Mouse (Mus musculus) forebrain, embryonic 10.5 days (tissue): ENCODE data around the gene Man2a2. TPM values are rescaled to one million over a fixed set of nuclear protein-coding genes. Genes with fewer than 3 reads are reported as not detected.

Experiments used
- DNase-seq: peaks from one replicate; pipeline ENCODE4 v3.0.0-alpha.2; 2017; ENCODE audit warnings: low spot score; ENCODE audit errors: extremely low spot score
- H3K27ac ChIP-seq: fragments of 300-500 bp; sonication (generic); 2 replicates; pipeline ENCODE4 v1.5.1; 2016; ENCODE audit warnings: mild to moderate bottlenecking
- H3K27me3 ChIP-seq: fragments of 300-500 bp; sonication (generic); 2 replicates; pipeline ENCODE4 v1.6.1; 2016; ENCODE audit warnings: mild to moderate bottlenecking; ENCODE audit not compliant: poor library complexity, severe bottlenecking
- H3K36me3 ChIP-seq: fragments of 300-500 bp; sonication (generic); replicated peaks from 2 replicates; pipeline ENCODE4 v1.6.1; 2016; ENCODE audit warnings: mild to moderate bottlenecking, moderate library complexity
- H3K4me1 ChIP-seq: fragments of 300-500 bp; sonication (generic); 2 replicates; pipeline ENCODE4 v1.6.1; 2016
- H3K4me3 ChIP-seq: fragments of 300-500 bp; sonication (generic); 2 replicates; pipeline ENCODE4 v1.5.1; 2016; ENCODE audit warnings: mild to moderate bottlenecking, moderate library complexity
- H3K9me3 ChIP-seq: fragments of 300-500 bp; sonication (generic); 2 replicates; pipeline ENCODE4 v1.6.1; 2016; ENCODE audit warnings: mild to moderate bottlenecking, moderate library complexity
- WGBS: fragments of 180-500 bp; shearing (Covaris S2); methylation state at CpG from one replicate; pipeline ENCODE4 v1.1.7; 2016; 5-methylcytosine and 5-hydroxymethylcytosine counted together
- polyA plus RNA-seq: library from polyadenylated mRNA; unstranded; fragments of >200 nt; fragmentation: Nextera tagmentation; extraction: Ambion mirVana; gene quantifications from 2 replicates; pipeline ENCODE4 v1.2.1, GENCODE M21; 2016

Man2a2 gene
- polyA plus RNA-seq, 1 experiment from 2014 or later, result 17.8 TPM

GRCm38 (mm10) chr7:80374280-80374679 is 3.1 kb upstream of the Man2a2 start:
- H3K27ac ChIP-seq, result no peak overlapping the region
- 0 out of 2 replicates have a peak, but pooled peaks cover 5% of the 10 kb centered on the region for H3K36me3 ChIP-seq
- no peaks in the 10 kb centered on the region for H3K9me3 ChIP-seq
- H3K27me3 ChIP-seq, result no peaks in the 10 kb centered on the region
- peaks cover 23% of the 10 kb centered on the region for H3K4me1 ChIP-seq
- WGBS, result 68% methylated on average over 3 of the region's 3 CpGs
- H3K4me3 ChIP-seq, result no peak overlapping the region
- DNase-seq, result no peak

- Histone ChIP-seq H3K27me3 (no peaks in the 10 kb centered on the region), H3K9me3 (no peaks in the 10 kb centered on the region), H3K4me1 (peaks cover 27% of the 10 kb centered on the region), H3K4me3 (no peak overlapping the region), H3K36me3 (peaks cover 6% of the 10 kb centered on the region; the same call in 1 of the 2 replicates), H3K27ac (no peak overlapping the region)
- 91% methylated on average over 12 of the region's 12 CpGs for WGBS
- no peak for DNase-seq
These were observed 2.7 kb upstream of the Man2a2 start for GRCm38 (mm10) chr7:80373850-80374249.

- no peak for DNase-seq
- Histone ChIP-seq H3K36me3 (peaks cover 7% of the 10 kb centered on the region), H3K9me3 (no peaks in the 10 kb centered on the region), H3K27me3 (no peaks in the 10 kb centered on the region), H3K4me3 (no peak overlapping the region), H3K27ac (no peak overlapping the region), H3K4me1 (peaks cover 27% of the 10 kb centered on the region)
- 79% methylated on average over 4 of the region's 4 CpGs for WGBS
These were observed 2.2 kb upstream of the Man2a2 start for GRCm38 (mm10) chr7:80373352-80373751.

- Histone ChIP-seq H3K27ac (no peak overlapping the region), H3K36me3 (peaks cover 13% of the 10 kb centered on the region), H3K4me3 (no peak overlapping the region), H3K9me3 (no peaks in the 10 kb centered on the region), H3K27me3 (no peaks in the 10 kb centered on the region), H3K4me1 (peaks cover 27% of the 10 kb centered on the region)
- DNase-seq, result no peak
- 58% methylated on average over 2 of the region's 2 CpGs for WGBS
These were observed 1.5 kb upstream of the Man2a2 start for GRCm38 (mm10) chr7:80372667-80373066.

GRCm38 (mm10) chr7:80372166-80372565 is 991 bp upstream of the Man2a2 start:
- H3K27ac ChIP-seq, result no peak overlapping the region
- whole genome bisulfite sequencing, result 83% methylated on average over 3 of the region's 3 CpGs
- no peaks in the 10 kb centered on the region for H3K27me3 ChIP-seq
- H3K36me3 ChIP-seq, result peaks cover 18% of the 10 kb centered on the region
- H3K9me3 ChIP-seq, result no peaks in the 10 kb centered on the region
- H3K4me1 ChIP-seq, result peaks cover 27% of the 10 kb centered on the region
- no peak for DNase-seq
- H3K4me3 ChIP-seq, result no peak overlapping the region

- under 1% methylated on average over 31 of the region's 31 CpGs for WGBS
- peaks cover 27% of the 10 kb centered on the region for H3K4me1 ChIP-seq
- peak; percentile 65 for DNase-seq
- H3K27ac ChIP-seq, result peak overlapping the region; percentile 94
- peak overlapping the region; percentile 97 for H3K4me3 ChIP-seq
- peaks cover 33% of the 10 kb centered on the region for H3K36me3 ChIP-seq
- H3K9me3 ChIP-seq, result no peaks in the 10 kb centered on the region
- H3K27me3 ChIP-seq, result no peaks in the 10 kb centered on the region
These were observed 530 bp downstream of the Man2a2 start for GRCm38 (mm10) chr7:80370649-80371040.

- Histone ChIP-seq H3K4me1 (peaks cover 27% of the 10 kb centered on the region), H3K9me3 (no peaks in the 10 kb centered on the region), H3K27me3 (no peaks in the 10 kb centered on the region), H3K4me3 (peak overlapping the region; percentile 97), H3K36me3 (peaks cover 38% of the 10 kb centered on the region), H3K27ac (peak overlapping the region; percentile 94; the same call in 1 of the 2 replicates)
- 58% methylated on average over 4 of the region's 4 CpGs for WGBS
- DNase-seq, result no peak
These were observed 1.2 kb downstream of the Man2a2 start for GRCm38 (mm10) chr7:80369967-80370431.

- Histone ChIP-seq H3K27me3 (no peaks in the 10 kb centered on the region), H3K27ac (no peak overlapping the region), H3K4me3 (peak overlapping the region; percentile 97), H3K9me3 (no peaks in the 10 kb centered on the region), H3K36me3 (peaks cover 43% of the 10 kb centered on the region), H3K4me1 (peaks cover 27% of the 10 kb centered on the region)
- 76% methylated on average over 5 of the region's 5 CpGs for whole genome bisulfite sequencing
- DNase-seq, result no peak
These were observed 1.7 kb downstream of the Man2a2 start for GRCm38 (mm10) chr7:80369461-80369860.

- no peak overlapping the region; the same call in 1 of the 2 replicates for H3K4me3 ChIP-seq
- H3K27me3 ChIP-seq, result no peaks in the 10 kb centered on the region
- peaks cover 49% of the 10 kb centered on the region for H3K36me3 ChIP-seq
- 91% methylated on average over 20 of the region's 20 CpGs for WGBS
- H3K27ac ChIP-seq, result no peak overlapping the region
- no peak for DNase-seq
- H3K9me3 ChIP-seq, result no peaks in the 10 kb centered on the region
- peaks cover 27% of the 10 kb centered on the region for H3K4me1 ChIP-seq
These were observed 2.3 kb downstream of the Man2a2 start for GRCm38 (mm10) chr7:80368635-80369421.

- Histone ChIP-seq H3K4me1 (peaks cover 27% of the 10 kb centered on the region), H3K36me3 (peaks cover 57% of the 10 kb centered on the region)
- 91% methylated on average over 9 of the region's 9 CpGs for WGBS
These were observed 3.2 kb downstream of the Man2a2 start for GRCm38 (mm10) chr7:80368009-80368408.

GRCm38 (mm10) chr7:80367232-80367631 is 3.9 kb downstream of the Man2a2 start:
- Histone ChIP-seq H3K36me3 (peaks cover 65% of the 10 kb centered on the region), H3K27ac (no peak overlapping the region), H3K4me1 (peaks cover 27% of the 10 kb centered on the region), H3K27me3 (no peaks in the 10 kb centered on the region), H3K9me3 (no peaks in the 10 kb centered on the region), H3K4me3 (no peak overlapping the region; the same call in 1 of the 2 replicates)
- no peak for DNase-seq
- 96% methylated on average over 7 of the region's 7 CpGs for WGBS

More at GRCm38 (mm10) chr7:80368009-80368408, 3.2 kb downstream of the Man2a2 start:
- Histone ChIP-seq H3K9me3 (no peaks in the 10 kb centered on the region), H3K4me3 (no peak overlapping the region), H3K27ac (no peak overlapping the region), H3K27me3 (no peaks in the 10 kb centered on the region)
- no peak for DNase-seq

GRCm38 (mm10) chr7:80365759-80366158 is 5.4 kb downstream of the Man2a2 start:
- peaks cover 19% of the 10 kb centered on the region for H3K4me1 ChIP-seq
- H3K27me3 ChIP-seq, result no peaks in the 10 kb centered on the region
- peaks cover 79% of the 10 kb centered on the region for H3K36me3 ChIP-seq
- H3K27ac ChIP-seq, result no peak overlapping the region
- H3K9me3 ChIP-seq, result no peaks in the 10 kb centered on the region
- no peak for DNase-seq
- H3K4me3 ChIP-seq, result no peak overlapping the region
- WGBS, result 88% methylated on average over 2 of the region's 2 CpGs

GRCm38 (mm10) chr7:80360435-80360834 is 10.7 kb downstream of the Man2a2 start:
- peaks cover 95% of the 10 kb centered on the region for H3K36me3 ChIP-seq
- H3K27ac ChIP-seq, result no peak overlapping the region
- H3K9me3 ChIP-seq, result no peaks in the 10 kb centered on the region
- no peaks in the 10 kb centered on the region for H3K27me3 ChIP-seq
- 88% methylated on average over 3 of the region's 3 CpGs for WGBS
- H3K4me1 ChIP-seq, result peaks cover 22% of the 10 kb centered on the region
- H3K4me3 ChIP-seq, result no peak overlapping the region
- no peak for DNase-seq
